Mouse (Mus musculus): ENCODE measurements around the gene Stab1.

DNA sequence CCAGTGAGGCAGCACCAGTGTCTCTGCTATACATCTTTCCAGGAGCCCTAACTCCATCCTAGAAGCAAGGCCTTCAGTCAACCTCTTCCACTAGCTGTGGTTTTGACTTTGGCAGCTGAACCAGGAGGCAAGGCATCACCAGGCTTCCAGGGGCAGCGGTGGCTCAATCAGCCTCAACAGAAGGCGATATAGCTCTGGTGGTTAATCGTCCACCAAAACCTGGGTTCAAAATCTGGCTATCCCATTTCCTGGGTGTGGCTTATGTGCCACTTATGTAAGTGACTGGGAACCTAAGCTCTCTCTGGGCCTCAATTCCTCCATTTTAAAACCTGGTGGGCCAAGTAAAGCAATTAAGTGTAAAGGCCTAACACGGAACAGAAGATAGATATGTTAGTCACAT, 36.4 kb upstream of the Stab1 start:
- TF ChIP-seq EP300 (IDR thresholded peaks at IDR 0.05; ENCODE audit: low read depth), result no peak
- TF ChIP-seq CTCF (IDR thresholded peaks at IDR 0.05; ENCODE audit: low read depth), result no peak

All from liver, postnatal 0 days (tissue).